9 mouse cellular contexts compared by ENCODE assay signal in genomic region chr13:93299316-93299715, GRCm38 (mm10). TPM values are rescaled to one million over a fixed set of nuclear protein-coding genes. Genes with fewer than 3 reads are reported as not detected.
DNase-seq lines count a peak whose midpoint lies in the region; ATAC-seq and TF ChIP-seq lines count a peak whose summit lies in the region.
"Had no signal": no experiment of that assay in that cellular context is flagged by ENCODE, and none has a peak within 500 bp of the region (broad histone marks: within the 10 kb centered on the region; RNA-seq: fewer than 3 reads in every experiment).

TSS of gene Homer1 (plus strand) at chr13:93299635.

- no peaks in the 10 kb centered on the region for H3K4me1 ChIP-seq in hindbrain, embryonic 12.5 days
- no peaks in the 10 kb centered on the region for H3K4me1 ChIP-seq in hindbrain, embryonic 16.5 days (ENCODE audit: control insufficient read depth, insufficient read depth, low read depth, low read length)
- H3K4me1 ChIP-seq in cortical plate, adult 2 months (ENCODE audit: control insufficient read depth, insufficient read depth, low read length), result peaks cover 2% of the 10 kb centered on the region; the same call in 1 of the 2 replicates
- 0 out of 2 replicates have a peak, but pooled peaks cover 3% of the 10 kb centered on the region for H3K4me1 ChIP-seq in heart, postnatal 0 days (ENCODE audit: control insufficient read depth, insufficient read depth)
- H3K4me1 ChIP-seq in kidney, embryonic 16.5 days (ENCODE audit: insufficient read depth, low read length), result peaks cover 5% of the 10 kb centered on the region; the same call in 1 of the 2 replicates

- H3K27me3 ChIP-seq in hindbrain, embryonic 12.5 days, result no peaks in the 10 kb centered on the region
- no peaks in the 10 kb centered on the region for H3K27me3 ChIP-seq in hindbrain, embryonic 16.5 days (replicated peaks; ENCODE audit: control insufficient read depth, insufficient read depth, low read length)
- no peaks in the 10 kb centered on the region for H3K27me3 ChIP-seq in heart, postnatal 0 days (ENCODE audit: control insufficient read depth, insufficient read depth, low read length)
- H3K27me3 ChIP-seq in kidney, embryonic 16.5 days (ENCODE audit: insufficient read depth, low read length), result no peaks in the 10 kb centered on the region

- no peaks in the 10 kb centered on the region for H3K36me3 ChIP-seq in hindbrain, embryonic 12.5 days
- no peaks in the 10 kb centered on the region for H3K36me3 ChIP-seq in hindbrain, embryonic 16.5 days (ENCODE audit: control insufficient read depth, insufficient read depth, low read length)
- no peaks in the 10 kb centered on the region for H3K36me3 ChIP-seq in heart, postnatal 0 days (replicated peaks; ENCODE audit: control insufficient read depth, insufficient read depth, low read length)
- no peaks in the 10 kb centered on the region for H3K36me3 ChIP-seq in kidney, embryonic 16.5 days (ENCODE audit: insufficient read depth, low read length)

- no peak for TF ChIP-seq POLR2A in cortical plate, adult 2 months (IDR thresholded peaks at IDR 0.05; ENCODE audit: extremely low read depth, insufficient read depth, low read length)

- DNase-seq in heart, postnatal 0 days (ENCODE audit: low spot score), result no peak
- DNase-seq in Muller cell, postnatal 12 days (ENCODE audit: inconsistent ontology term), result no peak
- no peak for DNase-seq in lung, postnatal 4 days
- DNase-seq: lung, postnatal 10 days had no signal

- TF ChIP-seq EP300 in heart, postnatal 0 days (IDR thresholded peaks at IDR 0.05; ENCODE audit: low read depth), result no peak

- no peak within 1 kb of the TSS for H3K4me2 ChIP-seq in hindbrain, embryonic 12.5 days (replicated peaks)
- no peak within 1 kb of the TSS for H3K4me2 ChIP-seq in hindbrain, embryonic 16.5 days (ENCODE audit: low read length)
- H3K4me2 ChIP-seq in heart, postnatal 0 days (ENCODE audit: low read depth, low read length), result no peak within 1 kb of the TSS
- no peak within 1 kb of the TSS for H3K4me2 ChIP-seq in kidney, embryonic 16.5 days (replicated peaks; ENCODE audit: low read depth, low read length)

- no peak within 1 kb of the TSS for H3K4me3 ChIP-seq in hindbrain, embryonic 12.5 days
- H3K4me3 ChIP-seq in hindbrain, embryonic 16.5 days (ENCODE audit: low read length), result no peak within 1 kb of the TSS
- H3K4me3 ChIP-seq in cortical plate, adult 2 months (ENCODE audit: insufficient read depth, low read length), result no peak within 1 kb of the TSS
- no peak within 1 kb of the TSS for H3K4me3 ChIP-seq in heart, postnatal 0 days (ENCODE audit: low read depth, low read length)
- H3K4me3 ChIP-seq in kidney, embryonic 16.5 days (ENCODE audit: low read length), result no peak within 1 kb of the TSS

- H3K9me3 ChIP-seq in hindbrain, embryonic 12.5 days (replicated peaks), result no peaks in the 10 kb centered on the region
- H3K9me3 ChIP-seq in hindbrain, embryonic 16.5 days (ENCODE audit: control insufficient read depth, low read length), result no peaks in the 10 kb centered on the region
- H3K9me3 ChIP-seq in heart, postnatal 0 days (replicated peaks; ENCODE audit: control insufficient read depth, low read length), result no peaks in the 10 kb centered on the region
- no peaks in the 10 kb centered on the region for H3K9me3 ChIP-seq in kidney, embryonic 16.5 days (ENCODE audit: low read length)

- no peak for ATAC-seq in hindbrain, embryonic 12.5 days (ENCODE audit: low FRiP score)
- ATAC-seq in hindbrain, embryonic 16.5 days, result no peak
- no peak for ATAC-seq in heart, postnatal 0 days (ENCODE audit: insufficient read depth, low read depth)
- ATAC-seq in megakaryocyte, adult 5-6 weeks (ENCODE audit: poor library complexity, severe bottlenecking), result no peak
- no peak for ATAC-seq in kidney, embryonic 16.5 days (ENCODE audit: low FRiP score, low TSS enrichment)

- no peak within 1 kb of the TSS for H3K27ac ChIP-seq in hindbrain, embryonic 12.5 days
- no peak within 1 kb of the TSS for H3K27ac ChIP-seq in hindbrain, embryonic 16.5 days (ENCODE audit: low read depth, low read length)
- H3K27ac ChIP-seq in cortical plate, adult 2 months (ENCODE audit: insufficient read depth, low read length), result no peak within 1 kb of the TSS
- H3K27ac ChIP-seq in heart, postnatal 0 days (ENCODE audit: low read depth), result no peak within 1 kb of the TSS
- H3K27ac ChIP-seq in kidney, embryonic 16.5 days (ENCODE audit: low read length), result no peak within 1 kb of the TSS

- 84% methylated on average over 5 of the region's 5 CpGs for WGBS in hindbrain, embryonic 12.5 days
- 68% methylated on average over 5 of the region's 5 CpGs for WGBS in hindbrain, embryonic 16.5 days
- 81% methylated on average over 5 of the region's 5 CpGs for WGBS in heart, postnatal 0 days
- 83% methylated on average over 5 of the region's 5 CpGs for WGBS in kidney, embryonic 16.5 days

- H3K9ac ChIP-seq in hindbrain, embryonic 12.5 days, result no peak within 1 kb of the TSS
- no peak within 1 kb of the TSS for H3K9ac ChIP-seq in hindbrain, embryonic 16.5 days (ENCODE audit: low read depth, low read length)
- H3K9ac ChIP-seq in heart, postnatal 0 days (replicated peaks; ENCODE audit: low read depth, low read length), result no peak within 1 kb of the TSS
- no peak within 1 kb of the TSS for H3K9ac ChIP-seq in kidney, embryonic 16.5 days (replicated peaks; ENCODE audit: low read length)

- no peak for TF ChIP-seq CTCF in cortical plate, adult 2 months (IDR thresholded peaks at IDR 0.05; ENCODE audit: extremely low read depth, insufficient read depth, low read length)
- TF ChIP-seq CTCF in heart, postnatal 0 days (IDR thresholded peaks at IDR 0.05; ENCODE audit: low read depth), result no peak

RNA-seq across cellular contexts. Expression of gene Homer1, which starts in this region (rescaled TPM):
- polyA plus RNA-seq in hindbrain, embryonic 12.5 days (2016; fragmentation: Nextera tagmentation; extraction: Ambion mirVana), result 19.5 and 22.5 TPM in 2 replicates
- 9.4 and 9.6 TPM in 2 replicates for polyA plus RNA-seq in hindbrain, embryonic 16.5 days (2015; fragmentation: Nextera tagmentation; extraction: Ambion mirVana)
- 70.0 and 82.5 TPM in 2 replicates for polyA plus RNA-seq in cortical plate, adult 2 months (2012; rRNA removed)
- 71.9 and 84.9 TPM in 2 replicates for total RNA-seq in heart, postnatal 0 days (2014; rRNA removed; ENCODE audit: low replicate concordance)
- 13.3 and 14.8 TPM in 2 replicates for polyA plus RNA-seq in heart, postnatal 0 days (2015; fragmentation: Nextera tagmentation; extraction: Ambion mirVana)
- total RNA-seq in megakaryocyte, adult 5-6 weeks (2015), result 17.8 and 18.8 TPM in 2 replicates
- total RNA-seq in megakaryocyte, adult 5-6 weeks (2017), result 20.5 and 26.8 TPM in 2 replicates
- polyA plus RNA-seq in kidney, embryonic 16.5 days (2015; fragmentation: Nextera tagmentation; extraction: Ambion mirVana), result 3.2 and 4.5 TPM in 2 replicates
